Mouse (Mus musculus) limb, embryonic 14.5 days (tissue): ENCODE data around the gene Ttc28. TPM values are rescaled to one million over a fixed set of nuclear protein-coding genes. Genes with fewer than 3 reads are reported as not detected.
A peak's percentile ranks its signal among the peaks of the same experiment; 100 is the strongest.

Experiments used
- ATAC-seq: fragments of 200-750 bp; cut with Nextera tagmentation; 2 replicates; pipeline ENCODE4 v1.8.0; 2017; ENCODE audit warnings: low read depth, moderate number of reproducible peaks, moderate TSS enrichment; ENCODE audit not compliant: low FRiP score
- DNase-seq: peaks from one replicate; pipeline ENCODE4 v3.0.0-alpha.2; 2015; ENCODE audit warnings: low spot score
- H3K27ac ChIP-seq: fragments of 300-500 bp; sonication (generic); replicated peaks from 2 replicates; pipeline ENCODE4 v1.5.1; 2014; ENCODE audit warnings: low read depth, mild to moderate bottlenecking, low read length, moderate library complexity, mixed read lengths
- H3K27me3 ChIP-seq: fragments of 300-500 bp; sonication (generic); 2 replicates; pipeline ENCODE4 v1.6.1; 2014; ENCODE audit warnings: low read length, mixed read lengths; ENCODE audit not compliant: control insufficient read depth, insufficient read depth
- H3K36me3 ChIP-seq: fragments of 300-500 bp; sonication (generic); 2 replicates; pipeline ENCODE4 v1.6.1; 2014; ENCODE audit warnings: mild to moderate bottlenecking, low read length, moderate library complexity, mixed read lengths; ENCODE audit not compliant: control insufficient read depth, insufficient read depth
- H3K4me1 ChIP-seq: fragments of 300-500 bp; sonication (generic); 2 replicates; pipeline ENCODE4 v1.6.1; 2014; ENCODE audit warnings: antibody characterized with exemption, low read length, mixed read lengths; ENCODE audit not compliant: control insufficient read depth, insufficient read depth
- H3K4me2 ChIP-seq: fragments of 300-500 bp; sonication (generic); replicated peaks from 2 replicates; pipeline ENCODE4 v1.6.1; 2014; ENCODE audit warnings: low read depth, mild to moderate bottlenecking, low read length, moderate library complexity; ENCODE audit not compliant: severe bottlenecking
- H3K4me3 ChIP-seq: fragments of 300-500 bp; sonication (generic); replicated peaks from 2 replicates; pipeline ENCODE4 v1.5.1; 2014; ENCODE audit warnings: low read length
- H3K9ac ChIP-seq: fragments of 300-500 bp; sonication (generic); 2 replicates; pipeline ENCODE4 v1.6.1; 2014; ENCODE audit warnings: mild to moderate bottlenecking, low read depth, low read length, moderate library complexity; ENCODE audit not compliant: severe bottlenecking
- H3K9me3 ChIP-seq: fragments of 300-500 bp; sonication (generic); 2 replicates; pipeline ENCODE4 v1.6.1; 2016; ENCODE audit warnings: low read length; ENCODE audit not compliant: control insufficient read depth
- POLR2A ChIP-seq: fragments of 200-500 bp; IDR thresholded peaks from 2 replicates; pipeline ENCODE4 v1.8.0; 2012; ENCODE audit warnings: inconsistent platforms, mild to moderate bottlenecking, moderate library complexity, borderline replicate concordance; ENCODE audit not compliant: insufficient read depth, insufficient read length; ENCODE audit errors: extremely low read depth
- WGBS: fragments of 180-500 bp; shearing (Covaris S2); extraction: QIAGEN DNeasy Blood & Tissue Kit; methylation state at CpG from one replicate; pipeline ENCODE4 v1.1.7; 2014; 5-methylcytosine and 5-hydroxymethylcytosine counted together
- polyA plus RNA-seq, 2 experiments: library from polyadenylated mRNA; depleted of rRNA in 1 of 2; stranded (reverse) in 1 of 2; unstranded in 1 of 2; fragments of >200 nt; fragmentation: Nextera tagmentation in 1 of 2; extraction: Ambion mirVana in 1 of 2; gene quantifications; 2 replicates each; pipeline versions ENCODE4 v1.2.1 to v1.2.3; 2012 to 2014

Gene Ttc28
- polyA plus RNA-seq, 2 experiments, result 16.3 to 19.9 TPM

- peak within 1 kb of the TSS; percentile 71 for H3K4me2 ChIP-seq
- H3K27ac ChIP-seq, result peak within 1 kb of the TSS; percentile 70
- H3K4me3 ChIP-seq, result peak within 1 kb of the TSS; percentile 70
- peaks cover 7% of the 10 kb centered on the region; the same call in 1 of the 2 replicates for H3K4me1 ChIP-seq
- H3K27me3 ChIP-seq, result no peaks in the 10 kb centered on the region
- H3K9me3 ChIP-seq, result no peaks in the 10 kb centered on the region
- peak; percentile 99 for DNase-seq
- peak; percentile 27; the same call in 1 of the 2 replicates for TF ChIP-seq POLR2A
- peaks cover 9% of the 10 kb centered on the region; the same call in 1 of the 2 replicates for H3K36me3 ChIP-seq
- under 1% methylated on average over 41 of the region's 41 CpGs for WGBS
- ATAC-seq, result peak; percentile 99
- peak within 1 kb of the TSS; percentile 63 for H3K9ac ChIP-seq
Observed at GRCm38 (mm10) chr5:110839678-110840365, 39.8 kb upstream of the Ttc28 start, which contains the start of the genes Hscb and Chek2. Gene Hscb, minus strand, starts transcription at chr5:110839777. Gene Chek2, plus strand, starts transcription at chr5:110839979.

GRCm38 (mm10) chr5:110840465-110840864 lies 39.1 kb upstream of the Ttc28 start:
- ATAC-seq, result no peak
- peak overlapping the region; percentile 71 for H3K4me2 ChIP-seq
- no peaks in the 10 kb centered on the region for H3K9me3 ChIP-seq
- peak overlapping the region; percentile 70 for H3K27ac ChIP-seq
- peaks cover 7% of the 10 kb centered on the region; the same call in 1 of the 2 replicates for H3K4me1 ChIP-seq
- peaks cover 9% of the 10 kb centered on the region; the same call in 1 of the 2 replicates for H3K36me3 ChIP-seq
- peak overlapping the region; percentile 53 for H3K9ac ChIP-seq
- H3K4me3 ChIP-seq, result peak overlapping the region; percentile 70
- no peak for TF ChIP-seq POLR2A
- no peaks in the 10 kb centered on the region for H3K27me3 ChIP-seq
- peak; percentile 16 for DNase-seq
- WGBS, result 11% methylated on average over 4 of the region's 4 CpGs

DNA sequence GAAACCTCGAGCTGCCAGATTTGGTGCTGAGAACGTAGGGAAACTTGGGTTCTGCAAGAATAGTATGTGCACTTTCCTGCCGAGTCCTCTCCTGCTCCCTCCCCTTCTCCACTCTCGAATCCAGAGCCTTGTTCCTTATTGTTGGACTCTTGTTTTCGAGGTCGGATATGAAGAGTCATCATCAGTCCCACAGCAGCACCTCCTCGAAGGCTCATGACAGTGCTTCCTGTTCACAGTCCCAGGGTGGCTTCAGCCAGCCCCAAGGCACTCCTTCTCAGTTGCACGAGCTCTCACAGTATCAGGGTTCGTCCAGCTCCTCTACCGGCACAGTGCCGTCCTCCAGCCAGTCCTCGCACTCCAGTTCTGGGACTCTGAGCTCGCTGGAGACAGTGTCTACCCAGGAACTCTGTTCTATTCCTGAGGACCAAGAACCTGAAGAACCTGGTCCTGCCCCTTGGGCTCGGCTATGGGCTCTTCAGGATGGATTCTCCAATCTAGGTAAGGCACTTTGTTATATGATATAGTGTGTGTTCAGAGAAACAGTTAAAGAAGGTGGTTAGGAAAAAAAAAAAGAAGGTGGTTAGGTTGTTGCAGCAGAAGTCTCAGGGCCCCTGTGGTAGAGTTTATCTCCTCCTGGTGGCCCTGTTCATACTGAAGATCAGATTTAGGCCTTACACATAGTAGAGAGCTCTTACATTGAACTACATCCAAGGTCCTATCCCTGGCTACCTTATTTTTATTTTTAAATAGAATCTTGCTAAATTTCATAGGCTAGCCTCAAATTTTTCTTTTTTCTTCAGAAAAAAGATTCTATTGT lies 38.3 kb upstream of the Ttc28 start:
- peaks cover 9% of the 10 kb centered on the region; the same call in 1 of the 2 replicates for H3K36me3 ChIP-seq
- DNase-seq, result no peak

DNA sequence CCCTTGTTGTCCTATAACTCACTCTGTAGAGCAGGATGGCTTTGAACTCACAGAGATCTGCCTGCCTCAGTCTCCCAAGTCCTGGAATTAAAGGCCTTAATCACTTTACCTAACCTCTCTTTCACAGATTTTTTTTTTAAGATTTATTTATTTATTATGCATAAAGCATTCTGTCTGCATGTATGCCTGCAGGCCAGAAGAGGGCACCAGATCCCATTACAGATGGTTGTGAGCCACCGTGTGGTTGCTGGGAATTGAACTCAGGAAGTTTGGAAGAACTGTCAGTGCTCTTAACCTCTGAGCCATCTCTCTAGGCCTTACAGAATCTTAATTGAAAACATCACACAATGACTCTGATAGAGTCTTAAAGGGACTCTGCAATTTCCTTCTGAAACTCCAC lies 26.6 kb upstream of the Ttc28 start:
- TF ChIP-seq POLR2A, result no peak
- no peaks in the 10 kb centered on the region for H3K4me1 ChIP-seq
- H3K27ac ChIP-seq, result no peak overlapping the region
- no peak overlapping the region for H3K4me2 ChIP-seq
- H3K9ac ChIP-seq, result no peak overlapping the region
- H3K27me3 ChIP-seq, result no peaks in the 10 kb centered on the region
- no peak overlapping the region for H3K4me3 ChIP-seq
- DNase-seq, result no peak
- H3K9me3 ChIP-seq, result no peaks in the 10 kb centered on the region
- WGBS, result 93% methylated on average over 1 of the region's 1 CpGs
- no peak for ATAC-seq
- peaks cover 20% of the 10 kb centered on the region for H3K36me3 ChIP-seq

More for the DNA sequence above, 38.3 kb upstream of the Ttc28 start:
- no peak for ATAC-seq
- Histone ChIP-seq H3K27ac (no peak overlapping the region), H3K9me3 (no peaks in the 10 kb centered on the region), H3K9ac (no peak overlapping the region), H3K4me3 (no peak overlapping the region), H3K4me2 (no peak overlapping the region), H3K4me1 (peaks cover 7% of the 10 kb centered on the region; the same call in 1 of the 2 replicates), H3K27me3 (no peaks in the 10 kb centered on the region)
- TF ChIP-seq POLR2A, result no peak
- WGBS, result 91% methylated on average over 14 of the region's 14 CpGs

DNA sequence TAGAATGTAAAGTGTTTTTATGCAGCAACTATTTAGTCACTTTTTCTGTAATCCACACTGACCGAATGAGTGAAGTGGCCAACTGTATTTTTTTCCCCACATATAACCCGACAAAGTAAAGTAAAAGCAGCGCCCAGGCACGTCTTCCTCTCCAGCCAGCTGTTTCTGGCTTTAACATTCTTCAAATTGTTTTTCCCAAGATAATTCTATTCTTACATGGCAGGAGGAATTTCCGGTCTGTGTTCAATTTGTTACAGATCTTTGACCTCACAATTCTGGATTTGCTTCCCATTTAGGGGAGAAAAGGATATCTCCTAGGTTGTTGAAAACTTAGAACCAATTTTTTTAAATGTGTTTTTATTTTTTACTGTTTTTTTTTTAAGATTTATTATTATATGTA lies 22.5 kb upstream of the Ttc28 start:
- ATAC-seq, result peak; percentile 30; the same call in 1 of the 2 replicates
- H3K36me3 ChIP-seq, result peaks cover 14% of the 10 kb centered on the region; the same call in 1 of the 2 replicates
- no peak overlapping the region for H3K4me3 ChIP-seq
- no peak overlapping the region for H3K9ac ChIP-seq
- no peak for TF ChIP-seq POLR2A
- no peaks in the 10 kb centered on the region for H3K4me1 ChIP-seq
- H3K27ac ChIP-seq, result no peak overlapping the region
- no peak overlapping the region for H3K4me2 ChIP-seq
- DNase-seq, result peak; percentile 69
- 51% methylated on average over 5 of the region's 5 CpGs for WGBS
- H3K9me3 ChIP-seq, result no peaks in the 10 kb centered on the region
- no peaks in the 10 kb centered on the region for H3K27me3 ChIP-seq
